Mouse (Mus musculus) mouse trophoblast stem cell (cell line): ENCODE measurements around the gene Tmem215.

Experiments
- in situ Hi-C, 2 experiments: fragments of 300-500 bp; cut with MseI, MboI; formaldehyde crosslinking; loops; 2 replicates in 1 of 2; 3 replicates in 1 of 2; pipeline ENCODE4 v1.15.1; 2025

Tmem215 gene

DNA sequence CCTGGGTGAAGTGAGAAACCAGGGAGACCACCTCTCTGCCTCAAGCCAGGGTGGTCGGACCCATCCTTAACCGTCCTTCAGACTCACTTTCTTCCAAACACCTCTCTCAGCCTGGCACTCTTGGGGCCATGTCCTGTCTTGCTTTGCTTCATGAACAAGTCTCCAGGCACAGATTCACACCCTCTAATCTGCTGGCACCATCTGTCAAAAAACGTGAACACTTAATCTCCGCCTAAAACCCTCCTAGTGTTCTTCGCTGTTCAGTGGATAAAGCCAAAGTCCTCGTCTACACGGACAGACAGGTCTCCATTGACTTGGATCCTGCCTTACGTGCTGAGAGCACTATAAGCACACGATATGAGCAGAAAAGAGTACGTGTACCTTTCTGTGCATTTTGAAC is at the start of gene Tmem215:
Gene Tmem215, plus strand, starts transcription at position 301 of the 400 bp plus-strand sequence.
- in situ Hi-C loops, result no loop called here

DNA sequence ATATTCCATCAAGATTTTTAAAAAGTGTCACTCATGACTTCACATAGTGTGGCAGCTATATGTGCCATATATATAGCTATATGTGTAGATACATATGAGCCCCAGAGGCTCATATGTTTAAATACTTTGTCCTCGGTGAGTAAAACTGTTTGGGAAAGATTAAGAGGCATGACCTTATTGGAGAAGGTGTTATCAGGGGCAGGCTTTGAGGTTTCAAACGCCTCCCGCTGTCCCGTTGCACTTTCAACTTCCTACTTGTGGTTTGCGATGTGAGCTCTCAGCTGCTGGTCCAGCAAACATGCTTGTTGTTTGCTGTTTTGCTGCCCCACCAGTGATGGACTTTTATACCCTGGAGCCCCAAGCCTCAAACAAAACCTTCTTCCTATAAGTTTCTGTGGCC is 40.1 kb upstream of the Tmem215 start:
- in situ Hi-C loops, result no loop called here

DNA sequence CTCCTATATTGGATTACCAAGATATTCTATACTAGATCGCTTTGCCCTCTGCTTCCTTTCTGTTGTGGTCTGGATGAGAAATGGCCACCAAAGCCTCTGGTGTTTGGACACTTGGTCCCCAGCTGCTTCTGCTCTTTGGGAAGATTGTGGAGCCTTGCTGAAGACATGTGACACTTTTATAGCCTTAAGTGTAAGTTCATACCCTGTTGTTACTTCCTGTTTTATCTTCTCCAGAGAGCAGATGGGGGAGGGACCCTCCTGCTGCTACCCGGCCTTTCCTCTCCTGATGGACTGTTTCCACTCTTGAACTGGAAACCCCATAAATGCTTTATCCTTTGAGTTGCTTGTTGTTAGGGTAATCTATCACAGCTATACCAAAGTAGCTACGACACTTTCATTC is 38.6 kb upstream of the Tmem215 start:
- in situ Hi-C loops, result no loop called here

DNA sequence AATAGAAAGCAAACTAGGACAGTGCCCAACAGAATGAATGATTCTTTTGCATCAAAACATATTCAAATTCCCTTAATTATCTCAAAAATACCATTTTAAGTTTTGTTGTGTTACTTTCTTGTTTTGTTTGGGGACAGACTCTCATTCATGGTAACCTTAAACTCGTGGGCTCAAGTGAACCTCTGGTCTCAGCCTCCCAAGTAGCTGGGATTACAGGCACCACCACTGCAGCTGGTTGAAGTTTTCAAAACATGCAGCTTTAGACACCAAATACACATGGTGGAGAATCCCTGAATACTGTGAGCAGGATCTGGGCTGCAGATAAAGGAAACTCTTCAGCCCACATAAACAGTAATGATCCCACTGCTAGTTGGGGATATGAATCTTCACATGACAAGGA is 37.6 kb upstream of the Tmem215 start:
- in situ Hi-C loops, result no loop called here

DNA sequence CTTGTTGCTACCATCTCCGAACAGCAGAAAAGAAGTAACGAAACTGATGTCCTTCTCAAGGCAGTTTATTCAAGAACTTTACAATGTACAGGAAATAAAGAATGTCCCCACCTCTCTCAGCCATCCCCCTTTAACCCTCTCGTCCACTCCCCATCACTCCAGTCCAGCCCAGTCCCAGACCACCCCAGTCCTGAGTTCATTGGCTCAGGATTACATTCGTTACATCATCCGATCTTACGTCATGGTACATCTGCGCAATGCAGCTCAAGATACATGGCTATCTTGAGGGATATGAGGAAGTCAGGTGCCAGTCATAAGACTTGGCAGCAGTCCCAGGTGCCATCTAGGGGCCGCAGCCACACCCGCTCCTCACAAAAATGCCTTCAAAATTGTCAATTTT is 28.4 kb upstream of the Tmem215 start:
- in situ Hi-C loops, result no loop called here

DNA sequence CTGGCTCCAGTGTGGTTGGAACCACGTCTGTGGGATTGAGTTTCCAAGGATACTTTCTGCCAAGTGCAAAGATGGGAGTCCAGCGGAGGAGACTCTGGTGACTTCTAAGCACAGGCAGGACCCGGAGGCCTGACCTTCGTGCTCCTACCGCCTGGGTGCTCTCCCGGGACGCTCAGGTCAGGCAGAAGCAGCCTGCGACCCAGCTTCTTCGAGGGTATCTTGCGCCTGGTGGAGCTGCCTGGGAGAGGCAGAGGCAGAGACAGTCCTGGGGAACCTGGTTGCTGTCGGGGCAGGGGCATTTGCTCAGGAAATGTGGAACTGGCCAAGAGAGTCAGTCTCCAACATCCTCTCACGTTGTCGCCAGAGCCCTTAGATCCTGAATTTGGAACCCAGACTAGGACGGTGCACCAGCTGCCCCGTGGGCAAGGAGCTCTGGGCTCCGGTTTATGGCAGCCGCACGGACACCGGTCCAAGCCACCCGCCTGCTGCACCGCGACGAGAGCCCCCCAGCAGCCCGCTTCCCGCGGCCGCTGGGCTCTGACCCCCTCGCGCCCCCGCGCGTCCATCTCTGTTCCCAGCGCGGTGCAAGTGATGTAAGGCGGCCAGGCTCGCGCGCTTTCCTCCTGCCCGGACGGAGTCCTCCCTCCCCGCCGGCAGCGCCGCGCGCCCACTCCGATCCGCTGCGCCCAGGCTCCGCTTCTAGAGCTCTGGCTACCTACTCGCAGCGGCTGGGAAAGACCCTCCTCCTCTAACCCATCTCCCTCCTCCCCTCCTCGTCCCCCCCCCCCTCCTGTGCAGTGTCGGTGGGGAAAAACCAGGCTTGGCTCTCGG is 935 bp downstream of the Tmem215 start:
- in situ Hi-C loops, result no loop called here

DNA sequence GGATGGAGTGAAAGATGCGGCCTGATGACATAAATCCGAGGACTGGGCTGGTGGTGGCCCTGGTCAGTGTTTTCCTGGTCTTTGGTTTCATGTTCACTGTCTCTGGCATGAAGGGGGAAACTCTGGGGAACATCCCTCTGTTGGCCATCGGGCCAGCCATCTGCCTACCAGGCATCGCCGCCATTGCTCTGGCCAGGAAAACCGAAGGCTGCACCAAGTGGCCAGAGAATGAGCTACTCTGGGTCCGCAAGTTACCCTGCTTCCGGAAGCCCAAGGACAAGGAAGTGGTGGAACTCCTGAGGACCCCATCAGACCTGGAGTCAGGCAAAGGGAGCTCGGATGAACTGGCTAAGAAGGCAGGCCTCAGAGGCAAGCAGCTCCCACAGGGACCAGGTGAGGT is 1.9 kb downstream of the Tmem215 start:
- in situ Hi-C loops, result no loop called here

DNA sequence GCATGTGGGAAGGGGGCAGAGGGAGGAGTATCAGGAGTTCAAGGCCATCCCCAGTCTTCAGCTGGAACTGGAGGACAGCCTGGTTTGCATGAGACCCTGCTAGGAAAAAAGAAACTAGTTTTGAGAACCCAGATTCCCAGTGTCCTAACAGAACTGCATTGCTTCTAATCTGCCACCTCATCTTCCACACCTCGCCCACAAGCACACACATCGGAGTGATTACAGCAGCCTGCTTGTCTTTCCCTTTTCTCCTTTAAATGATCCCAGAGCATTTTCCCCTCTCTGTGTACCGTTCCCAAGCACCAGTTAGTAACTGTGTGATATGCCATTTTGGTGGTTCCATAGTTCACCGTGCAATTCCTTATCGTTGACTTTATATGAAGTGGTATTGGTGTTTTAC is 6.0 kb downstream of the Tmem215 start:
- in situ Hi-C loops, result no loop called here

DNA sequence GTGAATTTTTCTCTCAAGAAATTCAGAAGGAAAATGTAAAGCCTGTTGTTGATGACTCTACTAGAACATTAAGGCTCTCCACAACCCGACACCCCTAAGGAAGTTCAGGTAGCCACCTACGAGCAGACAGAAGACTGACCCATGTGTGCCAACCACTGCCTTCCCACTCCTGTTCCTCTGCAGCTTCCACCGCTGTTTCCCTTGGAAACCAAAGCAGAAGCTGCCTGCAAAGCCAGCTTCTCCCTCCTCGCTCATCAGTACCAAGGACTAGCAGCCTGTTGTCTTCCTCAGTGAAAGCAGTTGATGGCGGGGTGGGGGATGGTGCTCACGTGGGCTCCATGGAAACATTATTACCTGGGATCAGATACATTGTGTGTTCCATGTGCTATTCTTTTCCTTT is 14.6 kb downstream of the Tmem215 start:
- in situ Hi-C loops, result no loop called here

DNA sequence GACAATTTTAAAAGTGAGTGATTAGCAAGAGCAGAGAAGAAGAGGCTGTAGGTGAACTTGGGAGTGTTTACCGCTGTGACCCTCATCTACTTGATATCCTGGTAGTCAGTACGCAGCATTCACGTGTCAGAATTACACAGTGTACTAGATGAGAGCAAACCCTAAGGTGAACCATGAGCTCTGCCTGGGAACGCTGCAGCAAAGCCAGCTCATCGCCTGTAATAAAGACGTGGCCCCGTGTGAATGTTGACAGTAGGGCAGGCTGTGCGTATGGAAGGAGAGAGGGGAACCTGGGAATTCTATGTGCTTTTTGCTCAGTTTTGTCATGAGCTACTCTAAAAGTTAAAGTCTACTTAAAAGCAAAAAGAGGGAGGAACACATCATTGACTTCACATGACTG is 19.8 kb downstream of the Tmem215 start:
- in situ Hi-C loops, result no loop called here

DNA sequence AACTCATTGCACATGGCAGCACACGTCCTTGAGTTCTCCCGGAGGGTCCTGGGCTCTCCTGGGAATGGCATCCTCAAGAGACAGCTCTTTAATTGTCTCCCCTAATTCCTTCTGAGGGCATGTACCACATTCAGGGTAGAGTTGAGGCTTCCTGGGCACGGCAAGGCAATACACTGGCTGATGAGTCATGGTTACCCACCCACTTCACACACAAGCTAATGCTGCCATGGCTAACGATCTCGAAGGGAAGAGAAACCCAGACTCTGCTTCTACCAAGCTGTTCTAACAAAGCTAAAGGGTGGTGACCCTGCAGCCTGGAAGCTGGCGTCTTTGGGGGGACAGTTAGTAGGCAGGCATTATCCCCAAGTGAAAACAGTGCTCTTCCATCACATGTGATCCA is 24.4 kb downstream of the Tmem215 start:
- in situ Hi-C loops, result no loop called here

DNA sequence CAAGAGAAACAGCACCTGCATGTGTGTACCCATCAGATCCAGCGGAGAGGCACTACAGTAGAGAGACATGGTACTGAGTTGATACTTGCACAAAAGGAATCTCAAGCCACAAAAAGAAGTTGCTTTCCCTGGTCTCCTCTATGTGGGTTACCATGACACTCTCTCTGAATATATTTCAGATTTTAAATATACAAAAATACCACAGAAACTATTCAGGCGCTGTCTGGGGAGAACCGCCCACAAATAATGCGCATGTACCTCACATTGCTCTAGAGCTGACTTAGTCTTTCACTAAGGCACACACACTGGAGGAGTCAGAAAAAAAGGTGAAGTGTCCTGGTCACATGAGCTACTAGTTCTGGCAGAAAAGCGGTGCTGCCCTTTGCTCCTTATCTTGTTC is 24.8 kb downstream of the Tmem215 start:
- in situ Hi-C loops, result no loop called here

DNA sequence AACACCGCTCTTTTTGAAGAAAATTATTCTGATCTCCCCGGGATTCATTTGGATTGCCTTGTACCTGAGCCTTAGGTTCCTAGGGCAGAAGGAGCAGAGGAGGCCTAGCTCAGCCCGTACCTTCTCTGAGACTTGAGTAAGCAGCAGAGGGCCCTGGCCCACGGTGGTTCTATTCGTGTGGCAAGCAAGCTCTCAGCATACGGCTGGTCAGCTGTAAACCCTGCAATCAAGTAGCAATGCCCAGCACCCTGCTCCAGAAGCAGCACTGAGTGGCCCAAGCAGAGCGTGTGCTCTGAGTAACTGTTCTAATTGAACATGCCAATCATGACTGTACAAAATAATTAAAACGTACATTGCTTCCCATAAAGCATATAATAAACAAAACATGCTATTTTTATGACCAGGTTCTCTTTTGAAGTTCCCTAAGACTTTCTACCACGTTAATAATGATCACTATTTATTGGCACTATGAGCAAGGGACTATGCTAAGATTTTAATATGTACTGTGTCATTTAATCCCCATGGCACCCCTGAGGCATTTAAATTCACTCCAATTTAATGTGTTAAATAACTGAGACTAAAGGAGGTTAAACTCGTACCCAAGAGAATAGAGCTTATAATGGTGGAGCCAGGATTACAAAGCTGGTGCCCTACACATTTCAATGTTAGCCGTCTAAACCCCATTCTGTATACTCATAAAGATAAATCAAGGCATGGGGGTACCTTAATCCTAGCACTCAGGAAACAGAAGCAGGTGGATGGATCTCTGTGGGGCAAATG is 28.0 kb downstream of the Tmem215 start:
- in situ Hi-C loops, result no loop called here

DNA sequence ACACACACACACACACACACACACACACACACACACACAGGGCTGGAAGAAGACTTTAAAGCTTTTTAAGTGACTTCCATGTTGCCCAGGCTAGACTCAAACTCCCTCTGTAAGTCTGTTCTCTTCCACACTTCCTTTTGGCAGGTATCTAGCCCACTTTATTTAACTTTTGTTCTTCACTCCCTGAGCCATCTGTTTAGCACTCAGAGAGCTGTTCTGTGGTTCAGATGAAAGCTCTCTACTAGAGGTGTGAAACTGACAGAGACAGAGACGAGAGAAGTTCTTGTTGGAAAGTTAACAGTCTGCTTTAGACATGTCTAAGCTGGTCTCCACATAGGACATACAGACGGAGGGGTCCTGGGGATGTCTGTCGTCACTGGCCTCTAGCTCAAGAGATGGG is 30.5 kb downstream of the Tmem215 start:
- in situ Hi-C loops, result no loop called here

DNA sequence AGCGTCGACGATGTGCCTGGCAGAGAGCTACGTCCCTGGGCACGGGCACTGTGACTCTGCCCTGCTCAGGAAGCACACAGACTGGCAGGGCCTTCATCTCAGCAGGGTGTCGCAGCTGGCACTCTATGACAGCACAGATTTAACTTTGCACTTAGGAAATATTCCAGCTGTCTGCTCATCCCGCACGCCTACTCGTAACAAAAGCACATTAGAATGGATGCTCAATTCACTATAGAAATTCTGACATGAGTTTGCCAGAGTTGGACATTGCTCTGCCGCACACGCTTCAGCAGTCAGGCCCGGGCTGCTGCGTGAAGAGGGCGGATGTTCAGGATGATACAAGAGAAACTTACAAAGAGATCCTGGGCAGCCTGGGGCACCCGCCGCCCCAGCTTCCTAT is 37.6 kb downstream of the Tmem215 start:
- in situ Hi-C loops, result no loop called here

DNA sequence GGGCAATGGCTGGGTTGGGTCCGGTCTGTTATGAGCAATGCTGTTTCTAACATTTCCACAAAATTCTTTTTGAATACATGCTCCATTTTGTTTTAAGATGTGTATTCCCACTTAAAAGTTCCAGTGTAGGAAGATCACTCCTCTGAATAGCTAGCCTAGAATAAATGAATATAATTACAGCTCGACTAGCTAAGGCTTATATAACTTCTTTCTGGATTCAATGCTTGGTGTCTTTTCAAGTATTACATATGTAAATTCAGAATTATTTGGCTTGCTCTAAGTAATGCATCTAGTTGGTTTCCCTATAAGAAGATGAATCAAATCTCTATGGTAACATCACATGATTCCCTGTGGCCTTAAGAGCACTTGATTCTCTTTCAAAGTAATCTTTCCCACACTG is 41.3 kb downstream of the Tmem215 start:
- in situ Hi-C loops, result no loop called here

DNA sequence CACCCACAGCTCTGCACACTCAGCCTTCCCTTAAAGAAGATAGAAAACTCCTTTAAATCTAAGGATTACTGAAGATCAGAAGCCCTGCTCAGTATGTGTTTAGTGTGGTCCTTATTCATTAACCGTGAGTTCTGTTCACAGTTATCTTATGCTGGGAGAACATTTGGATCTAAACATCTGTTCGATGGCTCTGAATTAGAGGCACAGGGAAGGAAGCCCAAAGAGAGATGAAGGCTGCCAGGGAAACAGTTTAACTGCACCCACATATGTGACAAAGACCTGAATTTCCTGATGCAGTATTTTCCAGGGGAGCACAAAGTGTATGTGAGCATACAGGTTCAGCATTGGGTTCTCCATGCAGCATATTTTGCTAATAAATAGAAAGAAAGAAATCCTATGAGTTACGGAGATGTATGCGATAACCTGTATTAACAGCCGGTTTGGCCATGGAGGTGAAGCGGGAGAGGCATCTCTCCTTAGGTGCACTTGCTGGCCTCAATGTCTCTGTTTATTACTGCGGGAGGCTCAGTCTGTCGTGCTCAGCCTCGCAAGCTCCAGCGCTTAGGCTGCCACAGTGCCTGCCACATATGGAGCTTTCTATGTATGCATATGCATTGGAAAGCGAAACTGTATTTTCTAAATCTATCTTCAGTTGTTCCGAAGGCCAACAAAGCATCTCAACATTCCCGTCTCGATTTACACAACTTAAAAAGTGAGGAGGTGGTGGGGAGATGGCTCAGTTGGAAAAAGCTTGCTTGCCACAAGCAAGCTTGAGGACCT is 46.8 kb downstream of the Tmem215 start:
- in situ Hi-C loops, result no loop called here
